Mouse (Mus musculus): Measurements from ENCODE around the gene Susd5.

GRCm38 (mm10) chr9:114044446-114044845 lies 12.5 kb upstream of the Susd5 start:
- TF ChIP-seq CTCF (IDR thresholded peaks at IDR 0.05) (peak; percentile 63), EP300 (IDR thresholded peaks at IDR 0.05; ENCODE audit: insufficient read depth, low read depth, low read length) (no peak), POLR2A (IDR thresholded peaks at IDR 0.05; ENCODE audit: insufficient read depth, low read depth, low read length) (no peak)

Measured in heart, adult 2 months (tissue).